Mouse (Mus musculus): ENCODE measurements around the gene Gm11564.
"Not testable (repeated sequence)": the region's sequence is repeated elsewhere in the genome, so short reads cannot be mapped to it uniquely, and the experiment has no call there.

The Gm11564 gene

GRCm38 (mm10) chr11:99815566-99815965 is at the start of gene Gm11564:
TSS of gene Gm11564 (minus strand) at chr11:99815666.
- not testable (repeated sequence) for DNase-seq (ENCODE audit: low spot score in 2 of 2)

GRCm38 (mm10) chr11:99864176-99864575 is 48.7 kb upstream of the Gm11564 start, which contains the start of gene Gm11559:
TSS of gene Gm11559 (plus strand) at chr11:99864476.
- DNase-seq (ENCODE audit: low spot score in 2 of 2), result not testable (repeated sequence)

DNA sequence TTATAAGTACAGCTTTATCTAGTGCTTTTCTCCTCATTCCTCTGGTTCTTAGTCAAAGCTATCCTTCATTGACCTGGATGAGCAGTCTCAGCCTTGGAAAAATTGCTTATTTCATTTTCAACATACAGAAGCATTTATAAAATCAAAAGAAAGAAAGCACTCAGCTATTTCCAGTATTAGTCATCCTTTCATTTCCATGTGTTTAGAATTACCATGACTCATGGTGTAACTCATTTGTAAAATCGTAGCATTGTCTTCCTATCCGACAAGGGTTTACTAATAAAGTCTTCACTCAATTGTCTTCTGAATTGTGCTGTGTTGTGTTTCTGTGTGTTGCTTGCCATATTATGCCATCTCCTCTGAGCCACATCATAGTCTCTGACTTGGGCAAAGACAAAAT is 43.3 kb upstream of the Gm11564 start:
- no peak for DNase-seq (ENCODE audit: low spot score in 2 of 2)

DNA sequence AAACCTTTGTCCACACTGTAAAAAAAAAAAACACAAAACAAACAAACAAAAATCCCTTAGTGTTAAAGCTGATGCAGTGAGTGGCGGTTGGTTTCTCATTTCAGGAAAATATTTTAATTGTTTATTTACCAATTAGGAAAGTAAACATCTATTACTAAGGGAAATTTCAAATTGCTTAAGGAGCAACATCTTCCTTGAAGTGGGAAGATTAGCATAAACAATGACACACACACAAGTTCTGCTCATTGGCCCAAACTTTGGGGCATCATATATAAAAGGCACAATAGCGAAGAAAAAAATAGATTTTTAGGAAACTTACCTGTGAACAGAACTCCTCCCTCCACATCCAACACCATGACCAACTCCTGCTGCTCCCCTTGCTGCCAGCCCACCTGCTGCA is 42.2 kb upstream of the Gm11564 start, which contains the start of gene Gm11568:
Gene Gm11568, plus strand, starts transcription at position 301 of the 400 bp plus-strand sequence.
- DNase-seq (ENCODE audit: low spot score in 2 of 2), result no peak

DNA sequence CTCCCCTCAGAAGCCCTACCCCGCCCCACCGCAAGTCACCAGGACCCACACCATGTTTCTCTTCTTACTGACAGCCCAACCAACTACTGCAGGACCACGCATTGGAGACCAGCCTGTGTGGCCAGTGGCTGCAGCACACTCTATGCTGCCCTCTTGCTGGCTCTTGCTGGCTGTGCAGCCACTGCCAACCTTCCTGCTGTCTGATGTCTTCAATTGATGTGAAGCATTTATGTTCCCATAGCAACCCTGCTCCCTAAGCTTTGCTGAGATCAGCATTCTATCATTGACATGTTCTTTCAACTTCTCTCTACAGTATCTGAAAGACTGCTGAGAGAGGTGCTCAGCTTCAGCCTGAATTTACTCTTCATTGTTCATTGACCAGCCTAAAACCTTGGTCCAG is 38.7 kb upstream of the Gm11564 start:
- no peak for DNase-seq (ENCODE audit: low spot score in 2 of 2)

DNA sequence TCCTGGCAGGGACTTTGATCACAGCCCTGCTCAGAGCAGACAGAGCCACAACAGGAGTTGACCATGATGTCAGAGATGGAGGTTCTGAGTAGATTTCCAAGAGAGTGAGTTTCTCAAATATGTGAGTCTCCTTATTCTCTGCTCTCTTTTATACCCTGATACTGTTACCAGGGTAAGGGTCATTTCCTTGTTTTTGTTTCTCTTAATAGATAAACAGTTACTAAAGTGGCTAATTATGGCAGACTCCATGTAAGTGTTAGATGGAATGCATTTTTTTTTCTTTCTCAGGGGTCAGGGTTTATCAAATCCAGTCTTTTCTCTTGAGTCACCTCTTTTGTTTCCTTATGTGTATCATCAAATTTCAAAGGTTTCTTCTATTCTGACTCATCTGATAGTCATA is 36.0 kb upstream of the Gm11564 start, which contains the start of gene Krtap4-16:
Gene Krtap4-16, minus strand, starts transcription at position 101 of the 400 bp plus-strand sequence.
- DNase-seq (ENCODE audit: low spot score in 2 of 2), result no peak

GRCm38 (mm10) chr11:99846746-99847145 is 31.3 kb upstream of the Gm11564 start:
- DNase-seq (ENCODE audit: low spot score in 2 of 2), result no peak

DNA sequence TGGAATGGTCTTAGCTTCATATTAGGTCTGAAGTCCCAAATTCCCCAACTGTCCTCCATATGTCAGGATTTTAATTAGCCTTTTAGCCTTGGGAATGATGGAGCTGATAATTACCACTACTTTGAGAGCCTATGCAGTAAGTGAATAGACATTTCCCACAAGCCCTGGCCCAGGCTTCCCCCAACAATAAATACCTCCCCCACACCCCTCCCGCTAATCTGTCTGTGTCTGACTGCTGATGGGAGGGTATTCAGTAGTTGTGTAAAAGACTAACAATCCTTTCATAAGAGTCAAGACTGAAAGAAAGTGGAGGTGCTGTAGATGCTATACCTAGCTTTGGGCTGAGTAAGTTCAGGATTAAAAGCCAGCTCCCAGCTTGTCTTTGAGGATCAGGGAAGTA is 26.7 kb upstream of the Gm11564 start:
- DNase-seq (ENCODE audit: low spot score in 2 of 2), result no peak

DNA sequence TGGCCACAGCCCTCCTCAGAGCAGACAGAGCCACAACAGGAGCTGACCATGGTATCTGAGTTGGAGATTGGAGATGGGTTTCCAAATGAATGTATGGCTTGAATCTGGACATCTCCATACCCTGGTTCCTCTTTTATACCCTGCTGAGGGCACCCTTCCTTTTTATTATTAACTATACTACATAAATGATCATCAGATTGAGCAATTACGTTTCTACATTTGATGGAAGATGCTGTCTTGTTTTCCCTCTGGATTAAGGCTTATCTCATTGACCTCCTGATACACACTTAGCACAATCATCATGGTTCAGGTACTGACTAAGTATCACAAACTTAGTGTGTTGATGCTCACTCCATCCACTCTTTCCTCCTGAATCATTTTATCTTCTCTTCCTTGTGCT is 22.5 kb upstream of the Gm11564 start, which contains the start of gene 2300003K06Rik:
Gene 2300003K06Rik, minus strand, starts transcription at position 101 of the 400 bp plus-strand sequence.
- no peak for DNase-seq (ENCODE audit: low spot score in 2 of 2)

DNA sequence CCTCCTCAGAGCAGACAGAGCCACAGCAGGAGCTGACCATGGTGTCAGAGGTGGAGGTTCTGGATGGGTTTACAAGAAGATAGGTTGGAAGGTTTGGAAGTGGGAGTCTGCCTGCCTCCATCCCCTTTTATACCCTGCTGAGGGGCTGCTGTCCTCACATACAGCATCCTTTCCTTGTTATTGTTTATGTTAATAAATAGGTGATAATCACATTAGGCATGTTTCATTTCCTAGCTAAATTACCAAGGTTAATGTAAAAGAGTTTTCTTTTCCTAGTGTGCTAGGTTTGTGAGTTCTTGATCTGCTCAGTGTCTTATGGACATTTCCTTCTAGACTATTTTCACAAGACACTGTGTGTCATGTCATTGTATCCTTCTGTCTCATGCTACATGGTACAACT is 5.7 kb downstream of the Gm11564 start, which contains the start of gene Krtap4-13:
Gene Krtap4-13, minus strand, starts transcription at position 101 of the 400 bp plus-strand sequence.
- DNase-seq (ENCODE audit: low spot score in 2 of 2), result not testable (repeated sequence)

DNA sequence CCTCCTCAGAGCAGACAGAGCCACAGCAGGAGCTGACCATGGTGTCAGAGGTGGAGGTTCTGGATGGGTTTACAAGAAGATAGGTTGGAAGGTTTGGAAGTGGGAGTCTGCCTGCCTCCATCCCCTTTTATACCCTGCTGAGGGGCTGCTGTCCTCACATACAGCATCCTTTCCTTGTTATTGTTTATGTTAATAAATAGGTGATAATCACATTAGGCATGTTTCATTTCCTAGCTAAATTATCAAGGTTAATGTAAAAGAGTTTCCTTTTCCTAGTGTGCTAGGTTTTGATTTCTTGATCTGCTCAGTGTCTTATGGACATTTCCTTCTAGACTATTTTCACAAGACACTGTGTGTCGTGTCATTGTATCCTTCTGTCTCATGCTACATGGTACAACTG is 11.1 kb downstream of the Gm11564 start, which contains the start of gene Gm11554:
Gene Gm11554, minus strand, starts transcription at position 101 of the 400 bp plus-strand sequence.
- not testable (repeated sequence) for DNase-seq (ENCODE audit: low spot score in 2 of 2)

DNA sequence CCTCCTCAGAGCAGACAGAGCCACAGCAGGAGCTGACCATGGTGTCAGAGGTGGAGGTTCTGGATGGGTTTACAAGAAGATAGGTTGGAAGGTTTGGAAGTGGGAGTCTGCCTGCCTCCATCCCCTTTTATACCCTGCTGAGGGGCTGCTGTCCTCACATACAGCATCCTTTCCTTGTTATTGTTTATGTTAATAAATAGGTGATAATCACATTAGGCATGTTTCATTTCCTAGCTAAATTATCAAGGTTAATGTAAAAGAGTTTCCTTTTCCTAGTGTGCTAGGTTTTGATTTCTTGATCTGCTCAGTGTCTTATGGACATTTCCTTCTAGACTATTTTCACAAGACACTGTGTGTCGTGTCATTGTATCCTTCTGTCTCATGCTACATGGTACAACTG is 16.6 kb downstream of the Gm11564 start, which contains the start of gene Gm11569:
Gene Gm11569, minus strand, starts transcription at position 101 of the 400 bp plus-strand sequence.
- not testable (repeated sequence) for DNase-seq (ENCODE audit: low spot score in 2 of 2)

DNA sequence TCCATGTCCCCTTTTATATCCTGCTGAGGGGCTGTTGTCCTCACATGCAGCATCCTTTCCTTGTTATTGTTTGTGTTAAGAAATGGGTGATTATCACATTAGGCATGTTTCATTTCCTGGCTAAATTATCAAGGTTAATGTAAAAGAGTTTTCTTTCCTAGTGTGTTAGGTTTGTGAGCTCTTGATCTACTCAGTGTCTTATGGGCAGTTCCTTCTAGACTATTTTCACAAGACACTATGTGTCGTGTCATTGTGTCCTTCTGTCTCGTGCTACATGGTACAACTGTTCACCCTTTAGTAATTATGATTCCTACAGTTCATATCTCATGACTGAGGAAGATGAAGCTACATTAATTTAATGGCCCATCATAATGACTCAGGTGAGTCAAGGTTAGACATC is 22.1 kb downstream of the Gm11564 start, which contains the start of gene Gm11596:
Gene Gm11596, minus strand, starts transcription at position 101 of the 400 bp plus-strand sequence.
- DNase-seq (ENCODE audit: low spot score in 2 of 2), result no peak

DNA sequence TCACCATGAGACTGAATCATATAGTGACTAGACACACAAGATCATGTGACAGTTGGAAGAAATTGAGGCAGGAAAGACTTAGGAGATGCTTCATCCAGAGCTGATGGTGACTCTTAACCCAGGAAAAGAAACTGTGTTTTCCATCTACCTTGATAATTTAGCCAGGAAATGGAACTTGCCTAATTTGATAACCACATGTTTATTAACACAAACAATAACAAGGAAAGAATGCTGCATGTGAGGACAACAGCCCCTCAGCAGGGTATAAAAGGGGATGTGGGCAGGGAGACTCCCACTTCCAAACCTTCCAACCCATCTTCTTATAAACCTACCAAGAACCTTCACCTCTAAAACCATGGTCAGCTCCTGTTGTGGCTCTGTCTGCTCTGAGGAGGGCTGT is 30.6 kb downstream of the Gm11564 start, which contains the start of gene Krtap4-9:
Gene Krtap4-9, plus strand, starts transcription at position 301 of the 400 bp plus-strand sequence.
- not testable (repeated sequence) for DNase-seq (ENCODE audit: low spot score in 2 of 2)

DNA sequence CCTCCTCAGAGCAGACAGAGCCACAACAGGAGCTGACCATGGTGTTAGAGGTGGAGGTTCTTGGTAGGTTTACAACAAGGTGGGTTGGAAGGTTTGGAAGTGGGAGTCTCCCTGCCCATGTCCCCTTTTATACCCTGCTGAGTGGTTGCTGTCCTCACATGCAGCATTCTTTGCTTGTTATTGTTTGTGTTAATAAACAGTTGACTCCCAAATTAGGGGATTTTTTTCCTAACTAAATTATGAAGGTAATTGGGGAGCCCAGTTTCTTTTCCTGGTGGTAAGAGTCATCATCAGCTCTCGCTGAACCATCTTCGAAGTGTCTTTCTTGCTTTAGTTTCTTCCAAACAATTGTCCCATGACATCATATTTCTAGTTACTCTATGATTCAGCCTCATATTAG is 34.9 kb downstream of the Gm11564 start, which contains the start of gene Krtap4-8:
Gene Krtap4-8, minus strand, starts transcription at position 101 of the 400 bp plus-strand sequence.
- DNase-seq (ENCODE audit: low spot score in 2 of 2), result no peak

DNA sequence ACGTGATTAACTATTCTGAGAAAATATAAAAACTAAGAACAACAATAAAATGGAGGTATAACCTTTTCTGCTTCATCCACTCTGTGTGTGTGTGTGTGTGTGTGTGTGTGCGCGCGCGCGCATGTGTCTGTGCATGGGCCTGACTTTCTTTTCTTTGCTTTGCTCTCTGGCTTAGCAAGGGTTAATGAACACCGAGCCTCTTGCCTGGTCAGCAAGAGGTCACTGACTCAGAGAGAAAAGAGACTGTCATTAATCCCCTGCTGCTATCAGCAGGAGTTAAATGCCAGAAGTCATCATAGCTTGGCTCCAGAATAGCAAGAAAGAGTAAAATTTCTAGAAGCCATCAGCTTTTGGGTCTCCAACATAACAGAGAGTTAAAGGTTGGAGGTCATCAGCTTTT is 37.1 kb downstream of the Gm11564 start:
- DNase-seq (ENCODE audit: low spot score in 2 of 2), result no peak

DNA sequence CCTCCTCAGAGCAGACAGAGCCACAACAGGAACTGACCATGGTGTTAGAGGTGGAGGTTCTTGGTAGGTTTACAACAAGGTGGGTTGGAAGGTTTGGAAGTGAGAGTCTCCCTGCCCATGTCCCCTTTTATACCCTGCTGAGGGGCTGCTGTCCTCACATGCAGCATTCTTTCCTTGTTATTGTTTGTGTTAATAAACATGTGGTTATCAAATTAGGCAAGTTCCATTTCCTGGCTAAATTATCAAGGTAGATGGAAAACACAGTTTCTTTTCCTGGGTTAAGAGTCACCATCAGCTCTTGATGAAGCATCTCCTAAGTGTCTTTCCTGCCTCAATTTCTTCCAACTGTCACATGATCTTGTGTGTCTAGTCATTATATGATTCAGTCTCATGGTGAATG is 42.7 kb downstream of the Gm11564 start, which contains the start of gene Gm11595:
Gene Gm11595, minus strand, starts transcription at position 101 of the 400 bp plus-strand sequence.
- not testable (repeated sequence) for DNase-seq (ENCODE audit: low spot score in 2 of 2)

GRCm38 (mm10) chr11:99768410-99768809 is 47.1 kb downstream of the Gm11564 start:
- no peak for DNase-seq (ENCODE audit: low spot score in 2 of 2)

Data from spleen, postnatal 14 days (tissue).